Mouse (Mus musculus): Measurements from ENCODE around the gene Lim2.
"Not testable (repeated sequence)": the region's sequence is repeated elsewhere in the genome, so short reads cannot be mapped to it uniquely, and the experiment has no call there.

Gene Lim2

DNA sequence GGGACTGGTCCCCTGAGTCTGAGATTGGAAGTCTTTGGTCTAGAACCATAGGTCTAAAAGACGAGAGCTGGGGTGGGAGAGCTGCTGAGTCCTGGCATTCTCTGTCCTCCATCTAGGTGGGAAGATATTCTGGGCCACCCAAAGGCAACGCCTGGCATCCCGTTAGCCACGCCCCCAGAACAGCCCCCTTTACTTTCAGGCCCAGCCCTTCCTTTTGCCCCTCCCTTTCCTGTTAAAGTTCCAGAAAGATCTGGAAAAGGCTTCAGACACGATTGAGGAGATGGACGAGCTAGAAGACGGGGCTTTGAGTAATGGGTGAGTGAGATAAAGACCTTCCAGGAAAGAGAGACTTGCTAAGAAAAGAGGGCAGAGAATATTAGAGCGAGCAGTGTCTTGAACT lies at the start of gene Lim2:
TSS of gene Lim2 (plus strand) at position 265 of the 400 bp plus-strand sequence.
- no peak for DNase-seq (ENCODE audit: low read depth, low spot score)

GRCm38 (mm10) chr7:43378226-43378625 lies 49.2 kb upstream of the Lim2 start:
- DNase-seq (ENCODE audit: low read depth, low spot score) = peak; percentile 73

GRCm38 (mm10) chr7:43392349-43393121 lies 34.9 kb upstream of the Lim2 start:
- no peak for DNase-seq (ENCODE audit: low read depth, low spot score)

GRCm38 (mm10) chr7:43399501-43399900 lies 28.0 kb upstream of the Lim2 start:
- peak; percentile 95 for DNase-seq (ENCODE audit: low read depth, low spot score)

DNA sequence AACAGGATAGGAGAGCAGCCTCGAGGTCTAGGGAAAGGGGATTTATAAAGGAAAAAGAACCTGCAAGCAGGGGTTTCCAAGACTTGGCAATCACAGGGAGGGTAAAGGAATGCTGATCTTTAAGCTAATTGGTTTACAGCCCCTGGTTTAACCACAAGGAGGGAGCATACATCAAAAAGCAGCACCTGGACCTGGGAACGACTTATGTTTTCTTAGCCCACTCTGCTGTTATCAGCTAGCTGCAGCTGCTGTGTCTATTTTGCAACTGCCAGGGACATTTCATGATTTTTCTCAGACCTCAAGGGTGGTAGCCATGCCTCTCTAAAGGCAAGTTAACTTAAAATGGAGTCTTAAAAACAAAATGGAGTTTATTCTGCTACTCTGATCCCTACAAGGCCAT lies 24.8 kb upstream of the Lim2 start:
- DNase-seq (ENCODE audit: low read depth, low spot score) = no peak

GRCm38 (mm10) chr7:43407573-43407972 lies 19.9 kb upstream of the Lim2 start:
- no peak for DNase-seq (ENCODE audit: low read depth, low spot score)

GRCm38 (mm10) chr7:43408131-43408553 lies 19.3 kb upstream of the Lim2 start, which contains the start of gene Siglecg:
Siglecg (plus strand) TSS chr7:43408204.
- DNase-seq (ENCODE audit: low read depth, low spot score) = no peak

- peak; percentile 79 for DNase-seq (ENCODE audit: low read depth, low spot score)
Observed at GRCm38 (mm10) chr7:43409084-43409483, 18.4 kb upstream of the Lim2 start.

DNA sequence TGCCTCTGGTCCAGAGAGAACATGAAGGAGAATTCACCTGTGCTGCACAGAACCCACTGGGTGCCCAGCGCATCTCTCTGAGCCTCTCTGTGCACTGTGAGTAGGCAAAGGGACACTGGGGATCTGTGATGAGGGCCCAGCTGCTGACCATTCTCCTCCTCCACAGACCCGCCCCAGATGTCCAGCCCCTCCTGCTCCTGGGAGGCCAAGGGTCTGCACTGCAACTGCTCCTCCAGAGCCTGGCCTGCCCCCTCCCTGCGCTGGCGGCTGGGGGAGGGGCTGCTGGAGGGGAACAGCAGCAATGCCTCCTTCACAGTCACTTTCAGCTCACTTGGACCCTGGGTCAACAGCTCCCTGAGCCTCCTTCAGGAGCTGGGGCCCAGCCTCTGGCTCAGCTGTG lies 15.7 kb upstream of the Lim2 start:
- not testable (repeated sequence) for DNase-seq (ENCODE audit: low read depth, low spot score)

- DNase-seq (ENCODE audit: low read depth, low spot score) = no peak
Observed at GRCm38 (mm10) chr7:43417298-43417697, 10.2 kb upstream of the Lim2 start.

GRCm38 (mm10) chr7:43422995-43423617 lies 4.4 kb upstream of the Lim2 start:
- peak; percentile 81 for DNase-seq (ENCODE audit: low read depth, low spot score)

DNA sequence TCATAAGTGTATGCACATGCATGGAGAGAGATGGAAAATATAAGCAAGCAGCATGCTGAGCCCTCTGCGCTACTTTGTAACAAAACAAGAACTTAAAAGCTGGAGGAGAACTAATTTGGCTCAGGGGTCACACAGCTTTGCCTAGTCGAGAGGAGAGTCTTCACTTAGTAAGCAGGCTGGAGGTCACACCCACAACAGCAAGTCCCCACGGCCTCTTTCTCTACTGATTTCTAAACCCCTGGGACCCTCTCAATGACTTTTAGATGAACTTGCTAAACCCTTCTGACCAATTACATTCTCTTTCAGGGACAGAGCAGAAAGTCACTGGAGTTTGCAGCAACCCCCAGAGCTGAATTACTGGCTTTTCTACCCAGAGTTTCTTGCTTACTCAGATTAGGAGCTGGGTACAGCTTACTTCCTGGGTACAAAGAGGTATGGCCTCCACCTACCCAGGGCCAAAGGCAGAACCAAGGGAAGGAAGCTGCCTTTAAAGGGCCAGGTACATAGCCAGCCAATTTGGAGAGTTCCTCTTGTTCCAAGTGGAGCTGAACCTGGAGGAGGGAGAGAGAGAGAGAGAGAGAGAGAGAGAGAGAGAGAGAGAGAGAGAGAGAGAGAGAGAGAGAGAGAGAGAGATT lies 3.4 kb upstream of the Lim2 start:
- DNase-seq (ENCODE audit: low read depth, low spot score) = no peak

GRCm38 (mm10) chr7:43429500-43429899 lies 2.0 kb downstream of the Lim2 start:
- no peak for DNase-seq (ENCODE audit: low read depth, low spot score)

GRCm38 (mm10) chr7:43432891-43433290 lies 5.4 kb downstream of the Lim2 start:
- DNase-seq (ENCODE audit: low read depth, low spot score) = no peak

GRCm38 (mm10) chr7:43434676-43435075 lies 7.2 kb downstream of the Lim2 start:
- DNase-seq (ENCODE audit: low read depth, low spot score) = no peak

GRCm38 (mm10) chr7:43436341-43437255 lies 9.1 kb downstream of the Lim2 start, which contains the start of gene Nkg7:
Nkg7 (plus strand) TSS chr7:43437073.
- no peak for DNase-seq (ENCODE audit: low read depth, low spot score)

DNA sequence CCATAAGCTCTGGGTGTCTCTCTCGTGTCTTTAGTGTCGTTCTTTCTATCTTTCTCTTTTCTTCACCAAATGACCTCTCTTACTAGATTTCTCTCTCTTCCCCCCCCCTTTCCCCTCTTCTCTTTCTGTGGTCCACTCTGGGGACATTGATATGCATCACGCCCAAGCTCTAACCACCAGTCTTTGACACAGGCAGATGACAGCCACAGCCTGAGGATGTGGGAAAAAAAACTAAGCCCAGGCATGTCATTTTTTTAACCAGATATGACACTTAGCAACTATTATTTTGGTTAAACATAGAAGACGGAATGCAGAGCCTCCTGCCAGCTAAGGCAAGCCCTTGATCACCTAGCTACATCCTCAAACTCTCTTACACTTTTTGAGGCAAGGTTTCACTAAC lies 11.1 kb downstream of the Lim2 start:
- no peak for DNase-seq (ENCODE audit: low read depth, low spot score)

- no peak for DNase-seq (ENCODE audit: low read depth, low spot score)
Observed at GRCm38 (mm10) chr7:43440482-43440881, 13.0 kb downstream of the Lim2 start, which contains the start of gene Cldnd2. Cldnd2 (plus strand) TSS chr7:43440782.

DNA sequence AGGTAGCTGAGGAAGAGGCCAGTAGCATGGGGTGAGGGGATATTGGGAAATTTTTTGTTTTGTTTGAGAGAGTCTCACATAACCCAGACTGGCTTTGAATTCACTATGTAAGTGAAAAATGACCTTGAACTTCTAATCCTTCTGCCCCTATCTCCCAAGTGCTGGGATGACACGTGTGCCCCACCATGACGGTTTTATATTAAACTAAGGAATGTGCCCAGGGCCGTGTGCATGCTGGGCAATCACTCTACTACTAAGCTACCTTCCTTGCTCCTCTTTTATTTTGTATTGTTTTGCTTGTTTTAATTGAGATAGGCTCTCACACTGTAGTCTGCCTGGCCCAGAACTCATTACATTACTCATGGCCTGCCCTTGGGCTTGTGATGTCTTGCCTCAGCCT lies 13.6 kb downstream of the Lim2 start:
- DNase-seq (ENCODE audit: low read depth, low spot score) = no peak

GRCm38 (mm10) chr7:43442684-43443083 lies 15.2 kb downstream of the Lim2 start:
- no peak for DNase-seq (ENCODE audit: low read depth, low spot score)

- peak; percentile 87 for DNase-seq (ENCODE audit: low read depth, low spot score)
Observed at GRCm38 (mm10) chr7:43443126-43443916, 15.9 kb downstream of the Lim2 start.
